Mouse (Mus musculus): Measurements from ENCODE around the gene Tubg1. TPM values are rescaled to one million over a fixed set of nuclear protein-coding genes. Genes with fewer than 3 reads are reported as not detected.

Gene Tubg1
- polyA plus RNA-seq, 1 experiment from 2014 or later, result 76.1 TPM

GRCm38 (mm10) chr11:101131701-101132100 is 12.0 kb downstream of the Tubg1 start:
- Histone ChIP-seq H3K27ac (no peak overlapping the region), H3K9me3 (no peaks in the 10 kb centered on the region), H3K4me3 (no peak overlapping the region), H3K4me1 (no peaks in the 10 kb centered on the region), H3K9ac (no peak overlapping the region), H3K27me3 (replicated peaks) (no peaks in the 10 kb centered on the region), H3K36me3 (replicated peaks) (peaks cover 2% of the 10 kb centered on the region), H3K4me2 (no peak overlapping the region)
- ATAC-seq (replicated peaks), result no peak
- WGBS, result 83% methylated on average over 6 of the region's 6 CpGs

- no peak overlapping the region for H3K4me3 ChIP-seq
- H3K27me3 ChIP-seq (replicated peaks), result no peaks in the 10 kb centered on the region
- no peaks in the 10 kb centered on the region for H3K4me1 ChIP-seq
- 85% methylated on average over 12 of the region's 12 CpGs for WGBS
- no peak overlapping the region for H3K4me2 ChIP-seq
- H3K36me3 ChIP-seq (replicated peaks), result no peaks in the 10 kb centered on the region
- no peak overlapping the region for H3K9ac ChIP-seq
- no peak for ATAC-seq (replicated peaks)
- no peak overlapping the region for H3K27ac ChIP-seq
- H3K9me3 ChIP-seq, result no peaks in the 10 kb centered on the region
Measured at GRCm38 (mm10) chr11:101133037-101133436, 13.3 kb downstream of the Tubg1 start.

GRCm38 (mm10) chr11:101134217-101134865 is 14.6 kb downstream of the Tubg1 start:
- 85% methylated on average over 13 of the region's 13 CpGs for WGBS
- Histone ChIP-seq H3K4me2 (no peak overlapping the region), H3K9ac (no peak overlapping the region), H3K27me3 (replicated peaks) (no peaks in the 10 kb centered on the region), H3K4me1 (peaks cover 5% of the 10 kb centered on the region; the same call in 1 of the 2 replicates), H3K36me3 (replicated peaks) (no peaks in the 10 kb centered on the region), H3K9me3 (no peaks in the 10 kb centered on the region), H3K4me3 (no peak overlapping the region), H3K27ac (no peak overlapping the region)
- ATAC-seq (replicated peaks), result no peak

GRCm38 (mm10) chr11:101137000-101137399 is 17.3 kb downstream of the Tubg1 start:
- Histone ChIP-seq H3K27me3 (replicated peaks) (no peaks in the 10 kb centered on the region), H3K9me3 (no peaks in the 10 kb centered on the region), H3K4me2 (no peak overlapping the region), H3K4me3 (no peak overlapping the region), H3K36me3 (replicated peaks) (no peaks in the 10 kb centered on the region), H3K27ac (no peak overlapping the region), H3K9ac (no peak overlapping the region), H3K4me1 (peaks cover 5% of the 10 kb centered on the region; the same call in 1 of the 2 replicates)
- WGBS, result 80% methylated on average over 7 of the region's 7 CpGs
- no peak for ATAC-seq (replicated peaks)

- no peaks in the 10 kb centered on the region for H3K9me3 ChIP-seq
- peaks cover 8% of the 10 kb centered on the region for H3K4me1 ChIP-seq
- peak overlapping the region; percentile 38 for H3K4me2 ChIP-seq
- no peaks in the 10 kb centered on the region for H3K36me3 ChIP-seq (replicated peaks)
- peak; percentile 42; the same call in 1 of the 2 replicates for ATAC-seq (replicated peaks)
- H3K4me3 ChIP-seq, result peak overlapping the region; percentile 5; the same call in 1 of the 2 replicates
- 23% methylated on average over 15 of the region's 15 CpGs for WGBS
- 0 out of 2 replicates have a peak overlapping the region, but pooled peaks have one; percentile 28 for H3K27ac ChIP-seq
- no peaks in the 10 kb centered on the region for H3K27me3 ChIP-seq (replicated peaks)
- H3K9ac ChIP-seq, result peak overlapping the region; percentile 6; the same call in 1 of the 2 replicates
Measured at GRCm38 (mm10) chr11:101138536-101139181, 18.9 kb downstream of the Tubg1 start.

- Histone ChIP-seq H3K4me3 (peak overlapping the region; percentile 20), H3K27me3 (replicated peaks) (no peaks in the 10 kb centered on the region), H3K27ac (peak overlapping the region; percentile 42; the same call in 1 of the 2 replicates), H3K36me3 (replicated peaks) (no peaks in the 10 kb centered on the region), H3K9ac (no peak overlapping the region), H3K9me3 (no peaks in the 10 kb centered on the region), H3K4me1 (peaks cover 13% of the 10 kb centered on the region), H3K4me2 (peak overlapping the region; percentile 50)
- WGBS, result 56% methylated on average over 27 of the region's 27 CpGs
- ATAC-seq (replicated peaks), result no peak
Measured at GRCm38 (mm10) chr11:101140164-101140819, 20.6 kb downstream of the Tubg1 start.

- 82% methylated on average over 8 of the region's 8 CpGs for WGBS
Measured at GRCm38 (mm10) chr11:101141088-101141487, 21.4 kb downstream of the Tubg1 start.

GRCm38 (mm10) chr11:101142215-101142967 is 22.7 kb downstream of the Tubg1 start:
- no peak for ATAC-seq (replicated peaks)
- H3K4me1 ChIP-seq, result peaks cover 25% of the 10 kb centered on the region
- WGBS, result 93% methylated on average over 10 of the region's 10 CpGs

More at GRCm38 (mm10) chr11:101141088-101141487, 21.4 kb downstream of the Tubg1 start:
- Histone ChIP-seq H3K36me3 (replicated peaks) (no peaks in the 10 kb centered on the region), H3K27ac (no peak overlapping the region), H3K4me3 (no peak overlapping the region), H3K9ac (no peak overlapping the region), H3K9me3 (no peaks in the 10 kb centered on the region), H3K4me1 (peaks cover 17% of the 10 kb centered on the region), H3K27me3 (replicated peaks) (no peaks in the 10 kb centered on the region), H3K4me2 (no peak overlapping the region)
- ATAC-seq (replicated peaks), result no peak

GRCm38 (mm10) chr11:101143338-101144225 is 23.8 kb downstream of the Tubg1 start:
- H3K27me3 ChIP-seq (replicated peaks), result no peaks in the 10 kb centered on the region
- H3K27ac ChIP-seq, result peak overlapping the region; percentile 75
- no peaks in the 10 kb centered on the region for H3K36me3 ChIP-seq (replicated peaks)
- peak; percentile 77 for ATAC-seq (replicated peaks)
- H3K4me1 ChIP-seq, result peaks cover 24% of the 10 kb centered on the region
- 19% methylated on average over 19 of the region's 19 CpGs for WGBS
- H3K4me3 ChIP-seq, result peak overlapping the region; percentile 29
- H3K9ac ChIP-seq, result peak overlapping the region; percentile 34; the same call in 1 of the 2 replicates
- H3K4me2 ChIP-seq, result peak overlapping the region; percentile 56
- no peaks in the 10 kb centered on the region for H3K9me3 ChIP-seq

More at GRCm38 (mm10) chr11:101142215-101142967, 22.7 kb downstream of the Tubg1 start:
- no peak overlapping the region for H3K4me2 ChIP-seq
- no peak overlapping the region for H3K9ac ChIP-seq
- H3K27me3 ChIP-seq (replicated peaks), result no peaks in the 10 kb centered on the region
- no peak overlapping the region for H3K27ac ChIP-seq
- H3K4me3 ChIP-seq, result no peak overlapping the region
- H3K9me3 ChIP-seq, result no peaks in the 10 kb centered on the region
- H3K36me3 ChIP-seq (replicated peaks), result no peaks in the 10 kb centered on the region

GRCm38 (mm10) chr11:101146377-101146776 is 26.6 kb downstream of the Tubg1 start:
- ATAC-seq (replicated peaks), result peak; percentile 73
- peak overlapping the region; percentile 9 for H3K4me2 ChIP-seq
- no peaks in the 10 kb centered on the region for H3K9me3 ChIP-seq
- peaks cover 20% of the 10 kb centered on the region for H3K4me1 ChIP-seq
- no peak overlapping the region for H3K4me3 ChIP-seq
- H3K36me3 ChIP-seq (replicated peaks), result no peaks in the 10 kb centered on the region
- H3K27me3 ChIP-seq (replicated peaks), result no peaks in the 10 kb centered on the region
- 13% methylated on average over 10 of the region's 10 CpGs for WGBS
- H3K27ac ChIP-seq, result peak overlapping the region; percentile 67
- H3K9ac ChIP-seq, result no peak overlapping the region

- no peak overlapping the region for H3K9ac ChIP-seq
- no peak for ATAC-seq (replicated peaks)
- H3K27ac ChIP-seq, result no peak overlapping the region
- peaks cover 16% of the 10 kb centered on the region for H3K4me1 ChIP-seq
- no peaks in the 10 kb centered on the region for H3K27me3 ChIP-seq (replicated peaks)
- H3K36me3 ChIP-seq (replicated peaks), result no peaks in the 10 kb centered on the region
- no peaks in the 10 kb centered on the region for H3K9me3 ChIP-seq
- no peak overlapping the region for H3K4me3 ChIP-seq
- H3K4me2 ChIP-seq, result no peak overlapping the region
- WGBS, result 72% methylated on average over 10 of the region's 10 CpGs
Measured at GRCm38 (mm10) chr11:101148751-101149150, 29.0 kb downstream of the Tubg1 start.

Data from midbrain, embryonic 15.5 days (tissue).